Mouse (Mus musculus) MEL (cell line): ENCODE measurements at regions not wholly inside any gene's neighbourhood (a gene's known extent, or its start where the extent isn't known, plus 50 kb on each side); places are given as distances from the start of the nearest gene placed in this dataset.

Source experiments
- DNase-seq: peaks from one replicate; pipeline ENCODE4 v3.0.0; 2011; ENCODE audit warnings: low read depth, low spot score
- H3K27ac ChIP-seq: 2 replicates; pipeline ENCODE4 v1.5.1; 2012; ENCODE audit warnings: low read depth, mild to moderate bottlenecking, control low read depth, low read length, moderate library complexity; ENCODE audit not compliant: control insufficient read depth
- H3K27me3 ChIP-seq, 2 experiments: fragments of 150-350 bp in 1 of 2; sonication (generic) in 1 of 2; 2 replicates each; pipeline ENCODE4 v1.6.1; 2012; ENCODE audit warnings: low read length in 2 of 2, mild to moderate bottlenecking in 2 of 2, improper control_type of control experiment in 1 of 2, moderate library complexity in 1 of 2; ENCODE audit not compliant: insufficient read depth in 2 of 2, control insufficient read depth in 1 of 2
- H3K36me3 ChIP-seq, 2 experiments: 2 replicates each; pipeline ENCODE4 v1.6.1; 2012 to 2014; ENCODE audit warnings: low read length in 2 of 2, improper control_type of control experiment in 1 of 2, inconsistent platforms in 1 of 2, mild to moderate bottlenecking in 1 of 2; ENCODE audit not compliant: insufficient read depth in 2 of 2, control insufficient read depth in 1 of 2
- H3K4me1 ChIP-seq, 2 experiments: fragments of 150-350 bp in 1 of 2; sonication (generic) in 1 of 2; 2 replicates each; pipeline ENCODE4 v1.6.1; 2012; ENCODE audit warnings: low read length in 2 of 2, improper control_type of control experiment in 1 of 2, mild to moderate bottlenecking in 1 of 2; ENCODE audit not compliant: insufficient read depth in 2 of 2, control insufficient read depth in 1 of 2
- H3K4me3 ChIP-seq, 2 experiments: fragments of 150-350 bp in 1 of 2; sonication (generic) in 1 of 2; 2 replicates each; pipeline ENCODE4 v1.5.1; 2012; ENCODE audit warnings: low read depth in 2 of 2, low read length in 2 of 2, mild to moderate bottlenecking in 2 of 2, moderate library complexity in 2 of 2, control low read depth in 1 of 2, improper control_type of control experiment in 1 of 2; ENCODE audit not compliant: control insufficient read depth in 1 of 2, insufficient read depth in 1 of 2
- H3K79me2 ChIP-seq: 2 replicates; pipeline ENCODE4 v1.6.1; 2012; ENCODE audit warnings: mild to moderate bottlenecking, low read length, moderate library complexity; ENCODE audit not compliant: control insufficient read depth, poor library complexity, insufficient read depth
- H3K9ac ChIP-seq: 2 replicates; pipeline ENCODE4 v1.6.1; 2012; ENCODE audit warnings: low read depth, mild to moderate bottlenecking, control low read depth, low read length, moderate library complexity; ENCODE audit not compliant: control insufficient read depth, poor library complexity, severe bottlenecking
- H3K9me3 ChIP-seq: fragments of 150-350 bp; sonication (generic); replicated peaks from 2 replicates; pipeline ENCODE4 v1.6.1; 2012; ENCODE audit warnings: mild to moderate bottlenecking, low read length, improper control_type of control experiment, moderate library complexity; ENCODE audit not compliant: insufficient read depth
- BHLHE40 ChIP-seq: IDR thresholded peaks from 2 replicates; pipeline ENCODE4 v1.6.1; 2012; ENCODE audit warnings: low read depth, mild to moderate bottlenecking, inconsistent platforms, low read length, improper control_type of control experiment, borderline replicate concordance
- CHD2 ChIP-seq: IDR thresholded peaks from 2 replicates; pipeline ENCODE4 v1.6.1; 2011; ENCODE audit warnings: low read length, improper control_type of control experiment
- CTCF ChIP-seq, 3 experiments: IDR thresholded peaks in 2 of 3; conservative IDR thresholded peaks in 1 of 3; 2 replicates each; pipeline ENCODE4 v1.5.1; 2011 to 2012; ENCODE audit warnings: low read length in 3 of 3, low read depth in 2 of 3, mild to moderate bottlenecking in 2 of 3, improper control_type of control experiment in 1 of 3, inconsistent platforms in 1 of 3, mixed read lengths in 1 of 3, moderate library complexity in 1 of 3; ENCODE audit not compliant: control insufficient read depth in 1 of 3, insufficient read depth in 1 of 3, poor library complexity in 1 of 3, severe bottlenecking in 1 of 3
- E2F4 ChIP-seq: IDR thresholded peaks from 2 replicates; pipeline ENCODE4 v1.6.1; 2011; ENCODE audit warnings: low read depth, low read length, improper control_type of control experiment, borderline replicate concordance
- ELF1 ChIP-seq: IDR thresholded peaks from 2 replicates; pipeline ENCODE4 v1.6.1; 2014; ENCODE audit warnings: low read depth, mild to moderate bottlenecking, inconsistent platforms, low read length, improper control_type of control experiment, moderate library complexity
- EP300 ChIP-seq, 2 experiments: IDR thresholded peaks; 2 replicates each; pipeline ENCODE4 v1.6.1; 2011; ENCODE audit warnings: improper control_type of control experiment in 2 of 2, low read length in 2 of 2, low read depth in 1 of 2, mild to moderate bottlenecking in 1 of 2
- ETS1 ChIP-seq: IDR thresholded peaks from 2 replicates; pipeline ENCODE4 v1.6.1; 2012; ENCODE audit warnings: low read depth, mild to moderate bottlenecking, inconsistent platforms, low read length, improper control_type of control experiment, moderate library complexity
- GABPA ChIP-seq: IDR thresholded peaks from 2 replicates; pipeline ENCODE4 v1.6.1; 2012; ENCODE audit warnings: low read depth, mild to moderate bottlenecking, inconsistent platforms, low read length, improper control_type of control experiment, moderate library complexity
- GATA1 ChIP-seq: IDR thresholded peaks from 2 replicates; pipeline ENCODE4 v1.6.1; 2011; ENCODE audit warnings: low read depth, low read length, improper control_type of control experiment
- JUND ChIP-seq: IDR thresholded peaks from 2 replicates; pipeline ENCODE4 v1.6.1; 2011; ENCODE audit warnings: low read depth, mild to moderate bottlenecking, improper control_type of control experiment, low read length
- KAT2A ChIP-seq: conservative IDR thresholded peaks from 2 replicates; pipeline ENCODE4 v1.6.1; 2012; ENCODE audit warnings: low read depth, low read length, improper control_type of control experiment, inconsistent platforms
- MAFK ChIP-seq: IDR thresholded peaks from 2 replicates; pipeline ENCODE4 v1.6.1; 2011; ENCODE audit warnings: low read depth, mild to moderate bottlenecking, low read length, improper control_type of control experiment, borderline replicate concordance
- MAX ChIP-seq: IDR thresholded peaks from 2 replicates; pipeline ENCODE4 v1.6.1; 2011; ENCODE audit warnings: low read length, improper control_type of control experiment
- MAZ ChIP-seq: IDR thresholded peaks from 2 replicates; pipeline ENCODE4 v1.6.1; 2012; ENCODE audit warnings: low read depth, mild to moderate bottlenecking, inconsistent platforms, low read length, improper control_type of control experiment
- MEF2A ChIP-seq: IDR thresholded peaks from 2 replicates; pipeline ENCODE4 v1.6.1; 2014; ENCODE audit warnings: low read depth, mild to moderate bottlenecking, inconsistent platforms, low read length, improper control_type of control experiment; ENCODE audit not compliant: poor library complexity, insufficient replicate concordance, severe bottlenecking; ENCODE audit errors: extremely low read depth
- MXI1 ChIP-seq: IDR thresholded peaks from 2 replicates; pipeline ENCODE4 v1.6.1; 2011; ENCODE audit warnings: mild to moderate bottlenecking, low read depth, low read length, improper control_type of control experiment
- MYB ChIP-seq: IDR thresholded peaks from 2 replicates; pipeline ENCODE4 v1.6.1; 2011; ENCODE audit warnings: mild to moderate bottlenecking, low read depth, low read length, improper control_type of control experiment
- POLR2A ChIP-seq, 2 experiments: IDR thresholded peaks; 2 replicates each; pipeline ENCODE4 v1.6.1; 2011 to 2012; ENCODE audit warnings: low read length in 2 of 2, mild to moderate bottlenecking in 2 of 2, control low read depth in 1 of 2, improper control_type of control experiment in 1 of 2, low read depth in 1 of 2, moderate library complexity in 1 of 2; ENCODE audit not compliant: control insufficient read depth in 1 of 2, insufficient read depth in 1 of 2, poor library complexity in 1 of 2
- POLR2AphosphoS2 ChIP-seq: IDR thresholded peaks from 2 replicates; pipeline ENCODE4 v1.6.1; 2011; ENCODE audit warnings: low read length, improper control_type of control experiment
- RAD21 ChIP-seq: IDR thresholded peaks from 2 replicates; pipeline ENCODE4 v1.6.1; 2011; ENCODE audit warnings: mild to moderate bottlenecking, low read depth, low read length, improper control_type of control experiment
- SIN3A ChIP-seq: IDR thresholded peaks from 2 replicates; pipeline ENCODE4 v1.6.1; 2012; ENCODE audit warnings: low read length, improper control_type of control experiment, inconsistent platforms
- TBP ChIP-seq: IDR thresholded peaks from 2 replicates; pipeline ENCODE4 v1.8.0; 2011; ENCODE audit warnings: low read depth, low read length, improper control_type of control experiment
- TCF12 ChIP-seq: IDR thresholded peaks from 2 replicates; pipeline ENCODE4 v1.6.1; 2014; ENCODE audit warnings: low read depth, mild to moderate bottlenecking, inconsistent platforms, low read length, improper control_type of control experiment, moderate library complexity
- UBTF ChIP-seq: IDR thresholded peaks from 2 replicates; pipeline ENCODE4 v1.6.1; 2012; ENCODE audit warnings: low read depth, mild to moderate bottlenecking, inconsistent platforms, low read length, improper control_type of control experiment, moderate library complexity, borderline replicate concordance; ENCODE audit not compliant: insufficient read depth
- USF1 ChIP-seq: IDR thresholded peaks from 2 replicates; pipeline ENCODE4 v1.6.1; 2014; ENCODE audit warnings: low read depth, mild to moderate bottlenecking, inconsistent platforms, low read length, improper control_type of control experiment, moderate library complexity
- USF2 ChIP-seq, 2 experiments: IDR thresholded peaks; 2 replicates each; pipeline ENCODE4 v1.6.1; 2011 to 2012; ENCODE audit warnings: improper control_type of control experiment in 2 of 2, low read length in 2 of 2, borderline replicate concordance in 1 of 2, inconsistent platforms in 1 of 2, low read depth in 1 of 2, mild to moderate bottlenecking in 1 of 2; ENCODE audit not compliant: insufficient read depth in 1 of 2

DNA sequence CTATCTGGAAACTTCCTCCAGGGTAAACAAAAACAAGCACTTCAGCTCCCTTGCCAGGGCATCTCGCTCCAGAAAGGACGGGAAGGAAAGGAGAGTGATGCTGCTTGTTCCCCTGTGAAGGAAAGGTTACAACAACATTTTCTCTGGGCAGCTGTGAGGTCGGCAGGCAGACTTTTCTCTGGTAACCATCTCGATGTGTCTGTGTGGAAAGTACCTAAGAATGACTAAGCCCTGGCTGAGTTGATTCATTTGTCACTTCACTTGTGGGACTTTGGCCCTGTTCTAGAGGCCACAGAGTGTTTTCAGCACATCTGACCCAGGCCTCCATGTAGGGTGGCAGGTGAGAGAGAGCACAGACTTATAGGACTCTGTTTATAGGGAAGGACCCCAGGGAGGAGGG lies 201.0 kb upstream of the Klf4 start:
- Histone ChIP-seq H3K27ac (no peak overlapping the region), H3K79me2 (no peaks in the 10 kb centered on the region), H3K4me1 (no peaks in the 10 kb centered on the region), H3K4me3 (no peak overlapping the region), H3K9ac (no peak overlapping the region), H3K27me3 (no peaks in the 10 kb centered on the region), H3K36me3 (no peaks in the 10 kb centered on the region), H3K9me3 (no peaks in the 10 kb centered on the region)
- TF ChIP-seq MAFK, result no peak
- no peak for TF ChIP-seq MXI1
- TF ChIP-seq MEF2A, result no peak
- no peak for TF ChIP-seq RAD21
- no peak for TF ChIP-seq MAX
- no peak for TF ChIP-seq TBP
- no peak for TF ChIP-seq POLR2A (IDR thresholded peaks at IDR 0.05; ENCODE audit: control insufficient read depth in 1 of 2, insufficient read depth in 1 of 2, low read depth in 1 of 2, low read length in 2 of 2, poor library complexity in 1 of 2)
- no peak for TF ChIP-seq JUND
- no peak for TF ChIP-seq CHD2
- no peak for TF ChIP-seq MAZ
- TF ChIP-seq UBTF, result no peak
- TF ChIP-seq GABPA, result no peak
- TF ChIP-seq E2F4, result no peak
- no peak for TF ChIP-seq CTCF (IDR thresholded peaks at IDR 0.05 in 2 of 3, conservative IDR thresholded peaks at IDR 0.05 in 1 of 3; ENCODE audit: control insufficient read depth in 1 of 3, insufficient read depth in 1 of 3, low read depth in 2 of 3, low read length in 3 of 3, poor library complexity in 1 of 3, severe bottlenecking in 1 of 3)
- TF ChIP-seq GATA1, result no peak
- no peak for TF ChIP-seq POLR2AphosphoS2
- no peak for TF ChIP-seq BHLHE40
- no peak for DNase-seq

DNA sequence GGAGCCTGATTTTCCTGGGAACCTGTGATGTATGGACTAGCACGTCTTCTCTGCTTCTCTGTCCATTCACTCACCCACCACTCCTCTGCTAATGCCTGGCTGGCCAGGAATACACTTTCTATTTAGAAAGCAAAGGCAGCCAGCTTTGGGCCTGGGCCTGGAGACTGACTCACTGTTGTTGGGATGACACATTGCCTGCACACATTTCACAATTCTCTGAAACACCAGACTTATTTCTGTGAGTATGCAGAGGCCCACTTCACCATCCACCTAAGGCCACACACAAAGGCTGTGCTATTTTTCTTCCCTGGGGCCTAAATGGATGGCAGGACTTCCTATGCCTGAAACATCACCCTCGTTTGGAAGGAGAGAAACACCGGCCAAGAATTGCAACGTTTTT lies 199.7 kb upstream of the Klf4 start:
- Histone ChIP-seq H3K4me1 (no peaks in the 10 kb centered on the region), H3K9me3 (no peaks in the 10 kb centered on the region)
- no peak for TF ChIP-seq CHD2
- TF ChIP-seq GABPA, result no peak
- no peak for TF ChIP-seq TCF12
- TF ChIP-seq JUND, result no peak
- no peak for TF ChIP-seq MAX
- no peak for TF ChIP-seq ETS1
- no peak for TF ChIP-seq MYB
- TF ChIP-seq USF1, result no peak
- no peak for TF ChIP-seq POLR2A (IDR thresholded peaks at IDR 0.05; ENCODE audit: control insufficient read depth in 1 of 2, insufficient read depth in 1 of 2, low read depth in 1 of 2, low read length in 2 of 2, poor library complexity in 1 of 2)
- no peak for TF ChIP-seq E2F4
- no peak for TF ChIP-seq EP300 (IDR thresholded peaks at IDR 0.05; ENCODE audit: low read depth in 1 of 2, low read length in 2 of 2)
- TF ChIP-seq MEF2A, result no peak
- TF ChIP-seq ELF1, result no peak
- TF ChIP-seq USF2 (IDR thresholded peaks at IDR 0.05; ENCODE audit: borderline replicate concordance in 1 of 2, insufficient read depth in 1 of 2, low read depth in 1 of 2, low read length in 2 of 2), result no peak
- TF ChIP-seq KAT2A, result no peak
- TF ChIP-seq RAD21, result no peak
- TF ChIP-seq MAFK, result no peak
- no peak for TF ChIP-seq SIN3A
- TF ChIP-seq, all 39 proteins: peak for 0
- Histone ChIP-seq H3K36me3 (no peaks in the 10 kb centered on the region), H3K4me3 (no peak overlapping the region), H3K79me2 (no peaks in the 10 kb centered on the region), H3K27ac (no peak overlapping the region), H3K9ac (no peak overlapping the region), H3K27me3 (no peaks in the 10 kb centered on the region)
- DNase-seq, result no peak
